Mouse (Mus musculus) lung, embryonic 15.5 days (tissue): ENCODE data around the gene Mcf2l. TPM values are rescaled to one million over a fixed set of nuclear protein-coding genes. Genes with fewer than 3 reads are reported as not detected.

ENCODE experiments used
- ATAC-seq: fragments of 200-750 bp; cut with Nextera tagmentation; 2 replicates; pipeline ENCODE4 v1.8.0; 2017; ENCODE audit warnings: moderate number of reproducible peaks, borderline replicate concordance; ENCODE audit not compliant: low FRiP score, low TSS enrichment; ENCODE audit errors: extremely low read depth
- H3K27ac ChIP-seq: fragments of 300-500 bp; sonication (generic); 2 replicates; pipeline ENCODE4 v1.5.1; 2015; ENCODE audit warnings: moderate library complexity, mild to moderate bottlenecking, inconsistent platforms
- H3K27me3 ChIP-seq: fragments of 300-500 bp; sonication (generic); 2 replicates; pipeline ENCODE4 v1.6.1; 2015; ENCODE audit warnings: inconsistent platforms
- H3K36me3 ChIP-seq: fragments of 300-500 bp; sonication (generic); 2 replicates; pipeline ENCODE4 v1.6.1; 2015; ENCODE audit warnings: inconsistent platforms
- H3K4me1 ChIP-seq: fragments of 300-500 bp; sonication (generic); 2 replicates; pipeline ENCODE4 v1.6.1; 2015; ENCODE audit warnings: inconsistent platforms
- H3K4me2 ChIP-seq: fragments of 300-500 bp; sonication (generic); 2 replicates; pipeline ENCODE4 v1.6.1; 2015; ENCODE audit warnings: inconsistent platforms, mild to moderate bottlenecking, moderate library complexity
- H3K4me3 ChIP-seq: fragments of 300-500 bp; sonication (generic); 2 replicates; pipeline ENCODE4 v1.5.1; 2015; ENCODE audit warnings: mild to moderate bottlenecking, inconsistent platforms
- H3K9ac ChIP-seq: fragments of 300-500 bp; sonication (generic); 2 replicates; pipeline ENCODE4 v1.6.1; 2015; ENCODE audit warnings: inconsistent platforms
- H3K9me3 ChIP-seq: fragments of 300-500 bp; sonication (generic); 2 replicates; pipeline ENCODE4 v1.6.1; 2016; ENCODE audit warnings: inconsistent platforms
- WGBS: fragments of 180-500 bp; shearing (Covaris S2); methylation state at CpG from one replicate; pipeline ENCODE4 v1.1.7; 2015; 5-methylcytosine and 5-hydroxymethylcytosine counted together
- polyA plus RNA-seq: library from polyadenylated mRNA; unstranded; fragments of >200 nt; fragmentation: Nextera tagmentation; extraction: Ambion mirVana; gene quantifications from 2 replicates; pipeline ENCODE4 v1.2.1, GENCODE M21; 2015

Mcf2l gene
- polyA plus RNA-seq, 1 experiment from 2014 or later, result 12.0 TPM

GRCm38 (mm10) chr8:12934453-12935043 lies 60.9 kb downstream of the Mcf2l start:
- ATAC-seq, result no peak
- no peak overlapping the region for H3K4me3 ChIP-seq
- H3K36me3 ChIP-seq, result no peaks in the 10 kb centered on the region
- H3K4me2 ChIP-seq, result no peak overlapping the region
- H3K9me3 ChIP-seq, result no peaks in the 10 kb centered on the region
- no peak overlapping the region for H3K9ac ChIP-seq
- H3K27me3 ChIP-seq, result no peaks in the 10 kb centered on the region
- WGBS, result 48% methylated on average over 8 of the region's 8 CpGs
- 0 out of 2 replicates have a peak overlapping the region, but pooled peaks have one; percentile 39 for H3K27ac ChIP-seq
- peaks cover 46% of the 10 kb centered on the region for H3K4me1 ChIP-seq

GRCm38 (mm10) chr8:12940549-12940948 lies 66.9 kb downstream of the Mcf2l start:
- Histone ChIP-seq H3K9me3 (no peaks in the 10 kb centered on the region), H3K4me1 (peaks cover 24% of the 10 kb centered on the region), H3K4me2 (no peak overlapping the region), H3K4me3 (no peak overlapping the region), H3K36me3 (no peaks in the 10 kb centered on the region), H3K27ac (no peak overlapping the region), H3K27me3 (no peaks in the 10 kb centered on the region), H3K9ac (no peak overlapping the region)
- no peak for ATAC-seq
- 59% methylated on average over 8 of the region's 8 CpGs for WGBS

- peaks cover 20% of the 10 kb centered on the region for H3K4me1 ChIP-seq
- H3K36me3 ChIP-seq, result no peaks in the 10 kb centered on the region
- no peak overlapping the region for H3K9ac ChIP-seq
- WGBS, result 54% methylated on average over 10 of the region's 10 CpGs
- H3K27ac ChIP-seq, result no peak overlapping the region
- no peaks in the 10 kb centered on the region for H3K9me3 ChIP-seq
- no peaks in the 10 kb centered on the region for H3K27me3 ChIP-seq
- no peak for ATAC-seq
- H3K4me3 ChIP-seq, result no peak overlapping the region
- H3K4me2 ChIP-seq, result no peak overlapping the region
These were observed 67.7 kb downstream of the Mcf2l start for GRCm38 (mm10) chr8:12941161-12941926.

- peak overlapping the region; percentile 51 for H3K4me2 ChIP-seq
- peak overlapping the region; percentile 21 for H3K4me3 ChIP-seq
- 9% methylated on average over 21 of the region's 21 CpGs for WGBS
- 0 out of 2 replicates have a peak overlapping the region, but pooled peaks have one; percentile 3 for H3K9ac ChIP-seq
- H3K9me3 ChIP-seq, result no peaks in the 10 kb centered on the region
- peak; percentile 60; the same call in 1 of the 2 replicates for ATAC-seq
- no peaks in the 10 kb centered on the region for H3K36me3 ChIP-seq
- peaks cover 19% of the 10 kb centered on the region for H3K4me1 ChIP-seq
- H3K27me3 ChIP-seq, result no peaks in the 10 kb centered on the region
- H3K27ac ChIP-seq, result no peak overlapping the region
These were observed 74.3 kb downstream of the Mcf2l start for GRCm38 (mm10) chr8:12947604-12948573.

GRCm38 (mm10) chr8:12948574-12948961 lies 75.0 kb downstream of the Mcf2l start:
- no peak for ATAC-seq
- Histone ChIP-seq H3K27ac (no peak overlapping the region), H3K36me3 (no peaks in the 10 kb centered on the region), H3K4me3 (peak overlapping the region; percentile 21; the same call in 1 of the 2 replicates), H3K27me3 (no peaks in the 10 kb centered on the region), H3K4me2 (peak overlapping the region; percentile 51), H3K4me1 (peaks cover 19% of the 10 kb centered on the region), H3K9me3 (no peaks in the 10 kb centered on the region), H3K9ac (no peak overlapping the region)
- WGBS, result 24% methylated on average over 3 of the region's 3 CpGs

- no peak for ATAC-seq
- Histone ChIP-seq H3K36me3 (no peaks in the 10 kb centered on the region), H3K27ac (no peak overlapping the region), H3K9me3 (no peaks in the 10 kb centered on the region), H3K4me2 (no peak overlapping the region), H3K4me3 (no peak overlapping the region), H3K27me3 (no peaks in the 10 kb centered on the region), H3K4me1 (peaks cover 19% of the 10 kb centered on the region), H3K9ac (no peak overlapping the region)
- WGBS, result 71% methylated on average over 7 of the region's 7 CpGs
These were observed 77.5 kb downstream of the Mcf2l start for GRCm38 (mm10) chr8:12951051-12951630.

GRCm38 (mm10) chr8:12952699-12953098 lies 79.1 kb downstream of the Mcf2l start:
- Histone ChIP-seq H3K4me1 (peaks cover 15% of the 10 kb centered on the region), H3K9me3 (no peaks in the 10 kb centered on the region), H3K27ac (no peak overlapping the region), H3K4me3 (no peak overlapping the region), H3K36me3 (no peaks in the 10 kb centered on the region), H3K27me3 (no peaks in the 10 kb centered on the region), H3K4me2 (no peak overlapping the region), H3K9ac (no peak overlapping the region)
- 34% methylated on average over 6 of the region's 6 CpGs for WGBS
- no peak for ATAC-seq

GRCm38 (mm10) chr8:12955362-12955879 lies 81.8 kb downstream of the Mcf2l start:
- H3K27me3 ChIP-seq, result no peaks in the 10 kb centered on the region
- no peak overlapping the region for H3K27ac ChIP-seq
- H3K36me3 ChIP-seq, result no peaks in the 10 kb centered on the region
- H3K4me1 ChIP-seq, result no peaks in the 10 kb centered on the region
- H3K9me3 ChIP-seq, result no peaks in the 10 kb centered on the region
- WGBS, result 76% methylated on average over 8 of the region's 8 CpGs
- H3K9ac ChIP-seq, result no peak overlapping the region
- ATAC-seq, result no peak
- H3K4me2 ChIP-seq, result no peak overlapping the region
- H3K4me3 ChIP-seq, result no peak overlapping the region

GRCm38 (mm10) chr8:12955880-12956279 lies 82.3 kb downstream of the Mcf2l start:
- H3K4me3 ChIP-seq, result no peak overlapping the region
- H3K27ac ChIP-seq, result no peak overlapping the region
- no peaks in the 10 kb centered on the region for H3K27me3 ChIP-seq
- no peaks in the 10 kb centered on the region for H3K36me3 ChIP-seq
- no peaks in the 10 kb centered on the region for H3K9me3 ChIP-seq
- no peak for ATAC-seq
- H3K9ac ChIP-seq, result no peak overlapping the region
- no peak overlapping the region for H3K4me2 ChIP-seq
- no peaks in the 10 kb centered on the region for H3K4me1 ChIP-seq
- 83% methylated on average over 4 of the region's 4 CpGs for WGBS

GRCm38 (mm10) chr8:12956941-12957340 lies 83.3 kb downstream of the Mcf2l start:
- Histone ChIP-seq H3K4me2 (no peak overlapping the region), H3K9me3 (no peaks in the 10 kb centered on the region), H3K9ac (no peak overlapping the region), H3K4me3 (no peak overlapping the region), H3K27ac (no peak overlapping the region), H3K36me3 (no peaks in the 10 kb centered on the region), H3K4me1 (no peaks in the 10 kb centered on the region), H3K27me3 (no peaks in the 10 kb centered on the region)
- ATAC-seq, result no peak
- 55% methylated on average over 5 of the region's 5 CpGs for WGBS

GRCm38 (mm10) chr8:12957419-12957818 lies 83.8 kb downstream of the Mcf2l start:
- H3K4me2 ChIP-seq, result no peak overlapping the region
- 38% methylated on average over 6 of the region's 6 CpGs for WGBS
- H3K9me3 ChIP-seq, result no peaks in the 10 kb centered on the region
- no peak overlapping the region for H3K27ac ChIP-seq
- H3K4me3 ChIP-seq, result no peak overlapping the region
- no peaks in the 10 kb centered on the region for H3K4me1 ChIP-seq
- H3K36me3 ChIP-seq, result no peaks in the 10 kb centered on the region
- no peaks in the 10 kb centered on the region for H3K27me3 ChIP-seq
- no peak overlapping the region for H3K9ac ChIP-seq
- no peak for ATAC-seq
